Mouse (Mus musculus): ENCODE data around the gene Apbb2. TPM values are rescaled to one million over a fixed set of nuclear protein-coding genes. Genes with fewer than 3 reads are reported as not detected.

The Apbb2 gene
- total and polyA plus RNA-seq, 2 experiments from 2014 or later, result 31.8 to 41.0 TPM

- Histone ChIP-seq H3K4me3 (ENCODE audit: low read depth, low read length) (no peak overlapping the region), H3K36me3 (replicated peaks; ENCODE audit: control insufficient read depth, insufficient read depth, low read length) (no peaks in the 10 kb centered on the region), H3K4me1 (ENCODE audit: control insufficient read depth, insufficient read depth) (no peaks in the 10 kb centered on the region), H3K9me3 (replicated peaks; ENCODE audit: control insufficient read depth, low read length) (0 out of 2 replicates have a peak, but pooled peaks cover 4% of the 10 kb centered on the region), H3K27ac (ENCODE audit: low read depth) (no peak overlapping the region), H3K9ac (replicated peaks; ENCODE audit: low read depth, low read length) (no peak overlapping the region), H3K4me2 (ENCODE audit: low read depth, low read length) (no peak overlapping the region), H3K27me3 (ENCODE audit: control insufficient read depth, insufficient read depth, low read length) (no peaks in the 10 kb centered on the region)
- DNase-seq (ENCODE audit: low spot score), result no peak
- no peak for TF ChIP-seq EP300 (IDR thresholded peaks at IDR 0.05; ENCODE audit: low read depth)
- no peak for TF ChIP-seq CTCF (IDR thresholded peaks at IDR 0.05; ENCODE audit: low read depth)
- no peak for ATAC-seq (ENCODE audit: insufficient read depth, low read depth)
- WGBS, result 59% methylated on average over 10 of the region's 10 CpGs
Measured at GRCm38 (mm10) chr5:66635459-66636079, 17.0 kb upstream of the Apbb2 start.

- peak overlapping the region; percentile 46 for H3K4me2 ChIP-seq (ENCODE audit: low read depth, low read length)
- WGBS, result 14% methylated on average over 7 of the region's 7 CpGs
- no peak overlapping the region for H3K27ac ChIP-seq (ENCODE audit: low read depth)
- no peaks in the 10 kb centered on the region for H3K4me1 ChIP-seq (ENCODE audit: control insufficient read depth, insufficient read depth)
- H3K4me3 ChIP-seq (ENCODE audit: low read depth, low read length), result no peak overlapping the region
- ATAC-seq (ENCODE audit: insufficient read depth, low read depth) (no peak), DNase-seq (ENCODE audit: low spot score) (no peak)
- H3K9me3 ChIP-seq (replicated peaks; ENCODE audit: control insufficient read depth, low read length), result no peaks in the 10 kb centered on the region
- TF ChIP-seq EP300 (IDR thresholded peaks at IDR 0.05; ENCODE audit: low read depth) (no peak), CTCF (IDR thresholded peaks at IDR 0.05; ENCODE audit: low read depth) (no peak)
- no peaks in the 10 kb centered on the region for H3K36me3 ChIP-seq (replicated peaks; ENCODE audit: control insufficient read depth, insufficient read depth, low read length)
- no peaks in the 10 kb centered on the region for H3K27me3 ChIP-seq (ENCODE audit: control insufficient read depth, insufficient read depth, low read length)
- H3K9ac ChIP-seq (replicated peaks; ENCODE audit: low read depth, low read length), result no peak overlapping the region
Measured at GRCm38 (mm10) chr5:66627805-66628204, 9.2 kb upstream of the Apbb2 start.

GRCm38 (mm10) chr5:66620191-66620625, 1.6 kb upstream of the Apbb2 start:
- Histone ChIP-seq H3K9ac (replicated peaks; ENCODE audit: low read depth, low read length) (peak overlapping the region; percentile 56; the same call in 1 of the 2 replicates), H3K36me3 (replicated peaks; ENCODE audit: control insufficient read depth, insufficient read depth, low read length) (no peaks in the 10 kb centered on the region), H3K4me3 (ENCODE audit: low read depth, low read length) (peak overlapping the region; percentile 58), H3K27me3 (ENCODE audit: control insufficient read depth, insufficient read depth, low read length) (no peaks in the 10 kb centered on the region), H3K27ac (ENCODE audit: low read depth) (peak overlapping the region; percentile 40), H3K4me2 (ENCODE audit: low read depth, low read length) (peak overlapping the region; percentile 73), H3K4me1 (ENCODE audit: control insufficient read depth, insufficient read depth) (peaks cover 3% of the 10 kb centered on the region; the same call in 1 of the 2 replicates), H3K9me3 (replicated peaks; ENCODE audit: control insufficient read depth, low read length) (no peaks in the 10 kb centered on the region)
- DNase-seq (ENCODE audit: low spot score) (peak; percentile 74), ATAC-seq (ENCODE audit: insufficient read depth, low read depth) (peak; percentile 69)
- TF ChIP-seq CTCF (IDR thresholded peaks at IDR 0.05; ENCODE audit: low read depth), result peak; percentile 46
- peak; percentile 64; the same call in 1 of the 2 replicates for TF ChIP-seq EP300 (IDR thresholded peaks at IDR 0.05; ENCODE audit: low read depth)
- 0% methylated on average over 41 of the region's 41 CpGs for WGBS

- ATAC-seq (ENCODE audit: insufficient read depth, low read depth) (no peak), DNase-seq (ENCODE audit: low spot score) (no peak)
- WGBS, result 40% methylated on average over 8 of the region's 8 CpGs
- H3K4me3 ChIP-seq (ENCODE audit: low read depth, low read length), result peak overlapping the region; percentile 58
- H3K4me2 ChIP-seq (ENCODE audit: low read depth, low read length), result peak overlapping the region; percentile 73
- H3K27ac ChIP-seq (ENCODE audit: low read depth), result peak overlapping the region; percentile 40; the same call in 1 of the 2 replicates
- H3K9ac ChIP-seq (replicated peaks; ENCODE audit: low read depth, low read length), result peak overlapping the region; percentile 56; the same call in 1 of the 2 replicates
- peaks cover 3% of the 10 kb centered on the region; the same call in 1 of the 2 replicates for H3K4me1 ChIP-seq (ENCODE audit: control insufficient read depth, insufficient read depth)
- no peaks in the 10 kb centered on the region for H3K36me3 ChIP-seq (replicated peaks; ENCODE audit: control insufficient read depth, insufficient read depth, low read length)
- H3K9me3 ChIP-seq (replicated peaks; ENCODE audit: control insufficient read depth, low read length), result no peaks in the 10 kb centered on the region
- H3K27me3 ChIP-seq (ENCODE audit: control insufficient read depth, insufficient read depth, low read length), result no peaks in the 10 kb centered on the region
- TF ChIP-seq EP300 (IDR thresholded peaks at IDR 0.05; ENCODE audit: low read depth) (no peak), CTCF (IDR thresholded peaks at IDR 0.05; ENCODE audit: low read depth) (no peak)
Measured at GRCm38 (mm10) chr5:66619675-66620074, 1.1 kb upstream of the Apbb2 start.

- 29% methylated on average over 11 of the region's 11 CpGs for WGBS
- Histone ChIP-seq H3K4me1 (ENCODE audit: control insufficient read depth, insufficient read depth) (peaks cover 6% of the 10 kb centered on the region), H3K9me3 (replicated peaks; ENCODE audit: control insufficient read depth, low read length) (no peaks in the 10 kb centered on the region), H3K4me2 (ENCODE audit: low read depth, low read length) (peak overlapping the region; percentile 91), H3K36me3 (replicated peaks; ENCODE audit: control insufficient read depth, insufficient read depth, low read length) (no peaks in the 10 kb centered on the region), H3K9ac (replicated peaks; ENCODE audit: low read depth, low read length) (no peak overlapping the region), H3K4me3 (ENCODE audit: low read depth, low read length) (0 out of 2 replicates have a peak overlapping the region, but pooled peaks have one; percentile 87), H3K27ac (ENCODE audit: low read depth) (0 out of 2 replicates have a peak overlapping the region, but pooled peaks have one; percentile 11), H3K27me3 (ENCODE audit: control insufficient read depth, insufficient read depth, low read length) (no peaks in the 10 kb centered on the region)
- no peak for TF ChIP-seq EP300 (IDR thresholded peaks at IDR 0.05; ENCODE audit: low read depth)
- no peak for TF ChIP-seq CTCF (IDR thresholded peaks at IDR 0.05; ENCODE audit: low read depth)
- ATAC-seq (ENCODE audit: insufficient read depth, low read depth) (no peak), DNase-seq (ENCODE audit: low spot score) (no peak)
Measured at GRCm38 (mm10) chr5:66619195-66619594, 611 bp upstream of the Apbb2 start.

All from heart, postnatal 0 days (tissue).